ENCODE assay signal across 8 mouse cellular contexts in the genomic region with DNA sequence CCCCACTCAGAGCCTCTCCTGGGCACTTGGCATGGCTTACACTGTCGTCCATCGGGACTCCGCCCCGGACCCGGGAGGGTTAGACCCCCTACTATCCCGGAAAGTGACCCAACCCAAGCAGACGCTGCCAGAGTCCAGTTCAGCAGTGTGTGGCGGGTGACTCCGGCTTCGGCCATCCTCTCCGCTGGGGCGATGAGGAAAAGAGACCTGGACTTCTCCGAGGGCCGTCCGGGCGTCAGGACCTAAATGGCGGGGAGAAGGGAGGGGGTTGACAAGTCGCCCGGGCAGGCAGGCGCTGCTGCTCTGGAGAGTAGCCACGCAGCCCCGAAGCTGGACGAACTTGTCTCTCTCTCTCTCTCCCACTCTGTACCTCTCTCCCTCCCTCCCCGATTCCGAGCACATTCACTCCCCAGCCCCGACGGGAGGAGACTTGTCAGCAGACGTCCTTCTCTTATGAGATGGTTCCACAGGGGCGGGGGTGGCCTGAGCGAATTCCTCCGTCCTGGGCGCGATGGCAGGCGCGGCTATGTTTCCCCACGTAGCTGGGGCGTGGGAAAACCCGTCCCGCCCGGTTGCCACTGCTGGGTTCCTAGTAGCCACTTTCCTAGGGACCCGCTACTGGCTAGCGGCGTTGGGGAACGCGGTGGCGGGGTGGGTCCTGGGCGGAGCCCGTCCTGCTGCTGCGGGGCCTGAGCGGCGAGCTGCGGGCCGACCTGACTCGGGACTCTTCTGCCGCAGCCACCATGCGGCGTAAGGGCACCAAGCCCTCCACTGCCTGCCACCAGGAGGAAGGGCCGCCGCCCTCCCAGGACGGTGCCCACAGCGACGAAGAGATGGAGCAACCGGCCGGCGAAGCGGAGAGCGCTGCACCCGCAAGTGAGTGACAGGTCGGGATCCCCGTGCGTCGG. TPM values are rescaled to one million over a fixed set of nuclear protein-coding genes. Genes with fewer than 3 reads are reported as not detected.
DNase-seq lines count a peak whose midpoint lies in the region; ATAC-seq and TF ChIP-seq lines count a peak whose summit lies in the region.

No protein-coding gene starts in this region.

- TF ChIP-seq POLR2A in brain, embryonic 14.5 days (IDR thresholded peaks at IDR 0.05; ENCODE audit: borderline replicate concordance, extremely low read depth, insufficient read depth, insufficient read length, poor library complexity, severe bottlenecking) = no peak
- 0 out of 2 replicates have a peak, but pooled peaks have one; percentile 26 for TF ChIP-seq POLR2A in lung, adult 2 months (IDR thresholded peaks at IDR 0.05; ENCODE audit: borderline replicate concordance, extremely low read depth, low read depth, low read length)

- WGBS in heart, embryonic 15.5 days = under 1% methylated on average over 72 of the region's 72 CpGs
- WGBS in lung, adult 2 months = under 1% methylated on average over 72 of the region's 72 CpGs
- under 1% methylated on average over 70 of the region's 72 CpGs for WGBS in neural tube, embryonic 14.5 days

- peak; percentile 32 to 39 for DNase-seq in CD8-positive naive resting alpha-beta T cell, adult 2 months (ENCODE audit: low read depth in 2 of 2, low spot score in 2 of 2)
- DNase-seq in brain, embryonic 14.5 days (ENCODE audit: low read depth) = peak; percentile 68
- peak; percentile 59 for DNase-seq in kidney, postnatal 14 days
- peak; percentile 64 for DNase-seq in lung, adult 2 months
- DNase-seq in testis, postnatal 14 days (ENCODE audit: low spot score) = peak; percentile 77

- H3K9me3 ChIP-seq in heart, embryonic 15.5 days (replicated peaks) = no peaks in the 10 kb centered on the region
- H3K9me3 ChIP-seq in neural tube, embryonic 14.5 days (ENCODE audit: control insufficient read depth, low read length) = no peaks in the 10 kb centered on the region

- H3K9ac ChIP-seq in heart, embryonic 15.5 days = peak overlapping the region; percentile 91
- H3K9ac ChIP-seq in neural tube, embryonic 14.5 days (replicated peaks; ENCODE audit: low read depth, low read length) = peak overlapping the region; percentile 62

- H3K27ac ChIP-seq in heart, embryonic 15.5 days = peak overlapping the region; percentile 96
- peak overlapping the region; percentile 66 for H3K27ac ChIP-seq in neural tube, embryonic 14.5 days (ENCODE audit: low read depth, low read length)

- peaks cover 15% of the 10 kb centered on the region for H3K4me1 ChIP-seq in heart, embryonic 15.5 days (replicated peaks)
- peaks cover 2% of the 10 kb centered on the region for H3K4me1 ChIP-seq in lung, adult 2 months (ENCODE audit: control insufficient read depth, insufficient read depth, low read length)
- H3K4me1 ChIP-seq in neural tube, embryonic 14.5 days (ENCODE audit: control insufficient read depth, insufficient read depth, low read length) = peaks cover 6% of the 10 kb centered on the region; the same call in 1 of the 2 replicates

- no peaks in the 10 kb centered on the region for H3K36me3 ChIP-seq in heart, embryonic 15.5 days
- H3K36me3 ChIP-seq in neural tube, embryonic 14.5 days (ENCODE audit: control insufficient read depth, insufficient read depth, low read length) = no peaks in the 10 kb centered on the region

- no peak for TF ChIP-seq CTCF in brain, embryonic 14.5 days (IDR thresholded peaks at IDR 0.05; ENCODE audit: borderline replicate concordance, extremely low read depth, insufficient read depth, insufficient read length)
- TF ChIP-seq CTCF in lung, adult 2 months (IDR thresholded peaks at IDR 0.05; ENCODE audit: insufficient read depth, low read length) = no peak

- ATAC-seq in erythroid progenitor cell, adult 5-6 weeks (replicated peaks; ENCODE audit: low FRiP score, poor library complexity, severe bottlenecking) = peak; percentile 60
- peak; percentile 68 for ATAC-seq in heart, embryonic 15.5 days (replicated peaks; ENCODE audit: insufficient number of reproducible peaks, insufficient read depth, low FRiP score, low read depth)
- ATAC-seq in neural tube, embryonic 14.5 days (ENCODE audit: low read depth) = peak; percentile 50

- peak overlapping the region; percentile 82 for H3K4me2 ChIP-seq in heart, embryonic 15.5 days
- peak overlapping the region; percentile 97 for H3K4me2 ChIP-seq in neural tube, embryonic 14.5 days (ENCODE audit: low read depth, low read length)

- H3K4me3 ChIP-seq in heart, embryonic 15.5 days = peak overlapping the region; percentile 93
- peak overlapping the region; percentile 79 for H3K4me3 ChIP-seq in lung, adult 2 months (replicated peaks; ENCODE audit: extremely low read depth, low read depth, low read length)
- H3K4me3 ChIP-seq in neural tube, embryonic 14.5 days (ENCODE audit: low read depth, low read length) = peak overlapping the region; percentile 90

- no peaks in the 10 kb centered on the region for H3K27me3 ChIP-seq in heart, embryonic 15.5 days
- no peaks in the 10 kb centered on the region for H3K27me3 ChIP-seq in neural tube, embryonic 14.5 days (ENCODE audit: control insufficient read depth, insufficient read depth, low read length)

RNA-seq across cellular contexts. Expression of gene Smc4, which starts 1.1 kb away (rescaled TPM):
- 21.2 and 22.0 TPM in 2 replicates for polyA plus RNA-seq in brain, embryonic 14.5 days (2012; rRNA removed)
- 764 and 1,013 TPM in 2 replicates for total RNA-seq in erythroid progenitor cell, adult 5-6 weeks (2015; ENCODE audit: low replicate concordance)
- 1,945 and 2,175 TPM in 2 replicates for total RNA-seq in erythroid progenitor cell, adult 5-6 weeks (2017; ENCODE audit: low replicate concordance)
- polyA plus RNA-seq in heart, embryonic 15.5 days (2015; fragmentation: Nextera tagmentation; extraction: Ambion mirVana) = 147 and 160 TPM in 2 replicates
- polyA plus RNA-seq in lung, adult 2 months (2012; rRNA removed) = 2.8 and 5.4 TPM in 2 replicates
- polyA plus RNA-seq in neural tube, embryonic 14.5 days (2014; fragmentation: Nextera tagmentation; extraction: Ambion mirVana) = 22.1 and 29.1 TPM in 2 replicates

RNA-seq across cellular contexts. Expression of gene Ift80, which starts 1.2 kb away (rescaled TPM):
- 11.4 and 12.9 TPM in 2 replicates for polyA plus RNA-seq in brain, embryonic 14.5 days (2012; rRNA removed)
- total RNA-seq in erythroid progenitor cell, adult 5-6 weeks (2015; ENCODE audit: low replicate concordance) = 155 and 233 TPM in 2 replicates
- total RNA-seq in erythroid progenitor cell, adult 5-6 weeks (2017; ENCODE audit: low replicate concordance) = 270 and 271 TPM in 2 replicates
- polyA plus RNA-seq in heart, embryonic 15.5 days (2015; fragmentation: Nextera tagmentation; extraction: Ambion mirVana) = 8.4 and 10.0 TPM in 2 replicates
- polyA plus RNA-seq in lung, adult 2 months (2012; rRNA removed) = 2.4 and 4.4 TPM in 2 replicates
- 8.0 and 10.8 TPM in 2 replicates for polyA plus RNA-seq in neural tube, embryonic 14.5 days (2014; fragmentation: Nextera tagmentation; extraction: Ambion mirVana)

RNA-seq across cellular contexts. Expression of gene Trim59, which starts 39.0 kb away (rescaled TPM):
- 19.9 and 24.2 TPM in 2 replicates for polyA plus RNA-seq in brain, embryonic 14.5 days (2012; rRNA removed)
- total RNA-seq in erythroid progenitor cell, adult 5-6 weeks (2015; ENCODE audit: low replicate concordance) = 516 and 641 TPM in 2 replicates
- 350 and 524 TPM in 2 replicates for total RNA-seq in erythroid progenitor cell, adult 5-6 weeks (2017; ENCODE audit: low replicate concordance)
- 62.9 and 67.1 TPM in 2 replicates for polyA plus RNA-seq in heart, embryonic 15.5 days (2015; fragmentation: Nextera tagmentation; extraction: Ambion mirVana)
- 0.26 and 0.69 TPM in 2 replicates for polyA plus RNA-seq in lung, adult 2 months (2012; rRNA removed)
- 28.0 and 35.7 TPM in 2 replicates for polyA plus RNA-seq in neural tube, embryonic 14.5 days (2014; fragmentation: Nextera tagmentation; extraction: Ambion mirVana)

Comparison
In these comparisons a context has a peak if more than half of its experiments do, and no peak if none do; other contexts are left out.
1. Peak in every context shown above with its lines: DNase-seq, ATAC-seq, H3K4me3 ChIP-seq and H3K27ac ChIP-seq.
2. RNA of gene Trim59, which starts 39.0 kb away (polyA plus RNA-seq): 62.9 to 67.1 TPM in heart, embryonic 15.5 days, 28.0 to 35.7 TPM in neural tube, embryonic 14.5 days and 19.9 to 24.2 TPM in brain, embryonic 14.5 days; 0.26 to 0.69 TPM in lung, adult 2 months; every median in the first group is over 10 times any median in the second.